Mouse (Mus musculus): ENCODE data around the gene Stk38.

DNA sequence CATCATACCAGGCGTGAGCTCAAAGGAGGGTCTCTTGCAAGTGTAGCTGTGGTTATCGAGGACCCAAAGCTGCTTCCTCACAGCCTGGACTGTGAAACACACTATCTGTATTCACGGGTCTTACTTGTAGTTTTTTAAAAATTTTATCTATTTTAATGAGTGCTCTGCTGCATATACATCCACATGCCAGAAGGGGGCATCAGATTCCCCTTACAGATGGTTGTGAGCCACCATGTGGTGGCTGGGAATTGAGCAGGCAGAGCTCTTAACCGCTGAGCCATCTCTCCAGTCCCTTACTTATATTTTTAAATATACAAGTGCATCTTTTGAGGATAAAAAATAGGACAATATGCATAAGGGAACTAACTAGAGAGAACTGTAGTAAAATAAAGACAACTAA, 20.1 kb downstream of the Stk38 start:
- TF ChIP-seq CTCF (IDR thresholded peaks at IDR 0.05; ENCODE audit: extremely low read depth, insufficient read depth, low read length) (peak; percentile 70), POLR2A (IDR thresholded peaks at IDR 0.05; ENCODE audit: extremely low read depth, insufficient read depth, low read length) (no peak)
